Mouse (Mus musculus): Measurements from ENCODE around the gene Akt3. TPM values are rescaled to one million over a fixed set of nuclear protein-coding genes. Genes with fewer than 3 reads are reported as not detected.

The Akt3 gene
- total and polyA plus RNA-seq, 3 experiments, result 4.2 to 30.8 (median 24.9) TPM

- DNase-seq, result no peak
Observed at GRCm38 (mm10) chr1:177010607-177011302, 247.2 kb downstream of the Akt3 start.

GRCm38 (mm10) chr1:177010041-177010440 is 248.0 kb downstream of the Akt3 start:
- no peak for DNase-seq

GRCm38 (mm10) chr1:177008777-177009176 is 249.2 kb downstream of the Akt3 start:
- DNase-seq, result peak; percentile 33

- no peak for DNase-seq
Observed at GRCm38 (mm10) chr1:177007405-177007804, 250.6 kb downstream of the Akt3 start.

GRCm38 (mm10) chr1:177004041-177004741 is 253.8 kb downstream of the Akt3 start:
- no peak for DNase-seq

GRCm38 (mm10) chr1:177002951-177003350 is 255.1 kb downstream of the Akt3 start:
- DNase-seq, result no peak

GRCm38 (mm10) chr1:176999011-176999410 is 259.0 kb downstream of the Akt3 start:
- DNase-seq, result no peak

- no peak for DNase-seq
Observed at GRCm38 (mm10) chr1:176997711-176998689, 260.0 kb downstream of the Akt3 start.

GRCm38 (mm10) chr1:176997254-176997653 is 260.7 kb downstream of the Akt3 start:
- DNase-seq, result no peak

- peak; percentile 27 for DNase-seq
Observed at GRCm38 (mm10) chr1:176996630-176997201, 261.3 kb downstream of the Akt3 start.

- no peak for DNase-seq
Observed at GRCm38 (mm10) chr1:176996166-176996565, 261.8 kb downstream of the Akt3 start.

- DNase-seq, result no peak
Observed at GRCm38 (mm10) chr1:176995419-176995775, 262.6 kb downstream of the Akt3 start.

- DNase-seq, result no peak
Observed at GRCm38 (mm10) chr1:176994707-176995418, 263.1 kb downstream of the Akt3 start.

GRCm38 (mm10) chr1:176994087-176994486 is 263.9 kb downstream of the Akt3 start:
- no peak for DNase-seq

- DNase-seq, result no peak
Observed at GRCm38 (mm10) chr1:176993141-176994010, 264.6 kb downstream of the Akt3 start.

- no peak for DNase-seq
Observed at GRCm38 (mm10) chr1:176992517-176992916, 265.5 kb downstream of the Akt3 start.

- no peak for DNase-seq
Observed at GRCm38 (mm10) chr1:176991473-176991872, 266.5 kb downstream of the Akt3 start.

- DNase-seq, result no peak
Observed at GRCm38 (mm10) chr1:176986990-176987740, 270.8 kb downstream of the Akt3 start.

GRCm38 (mm10) chr1:176986275-176986674 is 271.7 kb downstream of the Akt3 start:
- no peak for DNase-seq

- no peak for DNase-seq
Observed at GRCm38 (mm10) chr1:176985691-176986090, 272.3 kb downstream of the Akt3 start.
